In the genomic region with DNA sequence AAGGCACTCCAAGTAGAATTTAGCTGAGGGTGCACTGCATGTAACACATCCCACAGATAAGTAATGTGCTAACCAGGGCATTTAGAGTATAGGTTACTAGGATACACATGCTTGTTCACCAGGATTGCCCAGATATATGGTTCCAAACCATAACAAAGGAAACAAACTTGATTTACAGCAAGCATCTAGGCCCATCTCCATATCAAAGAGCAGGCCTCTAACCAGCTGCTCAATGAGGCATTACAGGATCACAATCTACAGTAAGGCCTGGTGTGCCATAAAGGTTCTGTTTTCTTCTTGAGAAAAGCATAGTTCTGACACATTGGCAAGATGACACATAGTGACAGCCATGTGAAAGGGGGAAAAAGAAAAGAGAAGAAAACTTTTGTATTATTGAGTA, we compare ENCODE assay signal across 8 mouse cellular contexts. TPM values are rescaled to one million over a fixed set of nuclear protein-coding genes. Genes with fewer than 3 reads are reported as not detected.
DNase-seq lines count a peak whose midpoint lies in the region; ATAC-seq and TF ChIP-seq lines count a peak whose summit lies in the region.
"Not testable (repeated sequence)": the region's sequence is repeated elsewhere in the genome, so short reads cannot be mapped to it uniquely, and the experiment has no call there.

No protein-coding gene starts in this region.

- not testable (repeated sequence) for H3K4me2 ChIP-seq in embryonic facial prominence, embryonic 11.5 days (ENCODE audit: low read depth, low read length)
- H3K4me2 ChIP-seq in forebrain, postnatal 0 days (ENCODE audit: low read depth), result peak overlapping the region; percentile 61
- peak overlapping the region; percentile 58 for H3K4me2 ChIP-seq in hindbrain, embryonic 13.5 days
- peak overlapping the region; percentile 64 for H3K4me2 ChIP-seq in kidney, postnatal 0 days (ENCODE audit: low read length)
- peak overlapping the region; percentile 65 for H3K4me2 ChIP-seq in liver, embryonic 16.5 days (ENCODE audit: low read depth, low read length)
- H3K4me2 ChIP-seq in midbrain, embryonic 15.5 days, result peak overlapping the region; percentile 66

- H3K4me3 ChIP-seq in E14TG2a.4 (replicated peaks; ENCODE audit: low read length), result peak overlapping the region; percentile 85
- peak overlapping the region; percentile 52; the same call in 1 of the 2 replicates for H3K4me3 ChIP-seq in embryonic facial prominence, embryonic 11.5 days (ENCODE audit: low read depth, low read length)
- peak overlapping the region; percentile 47 for H3K4me3 ChIP-seq in forebrain, postnatal 0 days (ENCODE audit: low read depth, low read length)
- H3K4me3 ChIP-seq in hindbrain, embryonic 13.5 days, result peak overlapping the region; percentile 52
- H3K4me3 ChIP-seq in kidney, postnatal 0 days (replicated peaks; ENCODE audit: low read depth, low read length), result peak overlapping the region; percentile 59
- peak overlapping the region; percentile 76 for H3K4me3 ChIP-seq in liver, embryonic 16.5 days (ENCODE audit: low read depth, low read length)
- H3K4me3 ChIP-seq in midbrain, embryonic 15.5 days, result peak overlapping the region; percentile 74

- H3K9me3 ChIP-seq in E14TG2a.4 (ENCODE audit: low read length), result peaks cover 30% of the 10 kb centered on the region
- H3K9me3 ChIP-seq in embryonic facial prominence, embryonic 11.5 days (replicated peaks; ENCODE audit: control insufficient read depth, low read length); forebrain, postnatal 0 days (ENCODE audit: low read length); hindbrain, embryonic 13.5 days; kidney, postnatal 0 days (replicated peaks; ENCODE audit: low read length); liver, embryonic 16.5 days (replicated peaks; ENCODE audit: control insufficient read depth, low read length); midbrain, embryonic 15.5 days: not testable (repeated sequence)

- H3K27ac ChIP-seq in embryonic facial prominence, embryonic 11.5 days (replicated peaks; ENCODE audit: low read depth, low read length); forebrain, postnatal 0 days (ENCODE audit: low read depth, low read length); kidney, postnatal 0 days; liver, embryonic 16.5 days (ENCODE audit: low read length); midbrain, embryonic 15.5 days: not testable (repeated sequence)
- H3K27ac ChIP-seq in hindbrain, embryonic 13.5 days, result peak overlapping the region; percentile 30; the same call in 1 of the 2 replicates

- not testable (repeated sequence) for TF ChIP-seq CTCF in E14TG2a.4 (conservative IDR thresholded peaks at IDR 0.05; ENCODE audit: low read length); forebrain, postnatal 0 days (IDR thresholded peaks at IDR 0.05; ENCODE audit: low read depth); kidney, postnatal 0 days (IDR thresholded peaks at IDR 0.05; ENCODE audit: low read depth)

- H3K36me3 ChIP-seq in E14TG2a.4 (ENCODE audit: insufficient read depth, low read length), result peaks cover 19% of the 10 kb centered on the region; the same call in 1 of the 2 replicates
- H3K36me3 ChIP-seq in embryonic facial prominence, embryonic 11.5 days (replicated peaks; ENCODE audit: control insufficient read depth, insufficient read depth, low read depth, low read length); forebrain, postnatal 0 days (ENCODE audit: insufficient read depth); hindbrain, embryonic 13.5 days; kidney, postnatal 0 days (ENCODE audit: insufficient read depth, low read length); liver, embryonic 16.5 days (ENCODE audit: control insufficient read depth, insufficient read depth); midbrain, embryonic 15.5 days (replicated peaks): not testable (repeated sequence)

- H3K9ac ChIP-seq in embryonic facial prominence, embryonic 11.5 days (replicated peaks; ENCODE audit: low read length); liver, embryonic 16.5 days (ENCODE audit: low read depth, low read length): not testable (repeated sequence)
- peak overlapping the region; percentile 56; the same call in 1 of the 2 replicates for H3K9ac ChIP-seq in forebrain, postnatal 0 days
- peak overlapping the region; percentile 73 for H3K9ac ChIP-seq in hindbrain, embryonic 13.5 days
- H3K9ac ChIP-seq in kidney, postnatal 0 days (ENCODE audit: low read depth, low read length), result 0 out of 2 replicates have a peak overlapping the region, but pooled peaks have one; percentile 13
- H3K9ac ChIP-seq in midbrain, embryonic 15.5 days, result 0 out of 2 replicates have a peak overlapping the region, but pooled peaks have one; percentile 64

- H3K4me1 ChIP-seq in E14TG2a.4 (replicated peaks; ENCODE audit: low read depth, low read length), result peaks cover 17% of the 10 kb centered on the region
- not testable (repeated sequence) for H3K4me1 ChIP-seq in embryonic facial prominence, embryonic 11.5 days (ENCODE audit: control insufficient read depth, insufficient read depth, low read length); forebrain, postnatal 0 days (ENCODE audit: insufficient read depth); kidney, postnatal 0 days (replicated peaks; ENCODE audit: insufficient read depth, low read length); liver, embryonic 16.5 days (ENCODE audit: control insufficient read depth, low read depth, low read length); midbrain, embryonic 15.5 days
- H3K4me1 ChIP-seq in hindbrain, embryonic 13.5 days (replicated peaks), result peaks cover 16% of the 10 kb centered on the region

- ATAC-seq in embryonic facial prominence, embryonic 11.5 days (replicated peaks; ENCODE audit: insufficient number of reproducible peaks, low FRiP score, low TSS enrichment, low read depth); forebrain, postnatal 0 days; hindbrain, embryonic 13.5 days (ENCODE audit: low FRiP score); kidney, postnatal 0 days (replicated peaks; ENCODE audit: low FRiP score, low read depth); liver, embryonic 16.5 days (ENCODE audit: low read depth): not testable (repeated sequence)
- ATAC-seq in midbrain, embryonic 15.5 days (replicated peaks), result 0 out of 2 replicates have a peak, but pooled peaks have one; percentile 15

- DNase-seq in embryonic facial prominence, embryonic 11.5 days (ENCODE audit: low spot score), result not testable (repeated sequence)
- DNase-seq in forebrain, postnatal 0 days, result peak; percentile 9
- peak; percentile 21 for DNase-seq in kidney, postnatal 0 days (ENCODE audit: low spot score)
- DNase-seq in thymus, postnatal 0 days (ENCODE audit: low spot score), result peak; percentile 6

- H3K27me3 ChIP-seq in E14TG2a.4 (ENCODE audit: insufficient read depth, low read length); embryonic facial prominence, embryonic 11.5 days (ENCODE audit: control insufficient read depth, insufficient read depth, low read length); forebrain, postnatal 0 days (ENCODE audit: insufficient read depth, low read length); hindbrain, embryonic 13.5 days; kidney, postnatal 0 days (ENCODE audit: insufficient read depth, low read length); liver, embryonic 16.5 days (ENCODE audit: control insufficient read depth, insufficient read depth, low read depth, low read length); midbrain, embryonic 15.5 days (replicated peaks): not testable (repeated sequence)

RNA-seq across cellular contexts. Expression of a gene that starts 56.0 kb away (rescaled TPM):
- 0.35 and 0.98 TPM in 2 replicates for polyA plus RNA-seq in embryonic facial prominence, embryonic 11.5 days (2014; fragmentation: Nextera tagmentation; extraction: Ambion mirVana)
- 10.7 and 13.7 TPM in 2 replicates for total RNA-seq in forebrain, postnatal 0 days (2014; rRNA removed)
- 0.51 and 0.65 TPM in 2 replicates for polyA plus RNA-seq in forebrain, postnatal 0 days (2015; fragmentation: Nextera tagmentation; extraction: Ambion mirVana)
- 0.53 and 0.56 TPM in 2 replicates for polyA plus RNA-seq in hindbrain, embryonic 13.5 days (2015; fragmentation: Nextera tagmentation; extraction: Ambion mirVana)
- polyA plus RNA-seq in kidney, postnatal 0 days (2015; fragmentation: Nextera tagmentation; extraction: Ambion mirVana), result 0.71 and 0.95 TPM in 2 replicates
- polyA plus RNA-seq in liver, embryonic 16.5 days (2015; fragmentation: Nextera tagmentation; extraction: Ambion mirVana), result 0.11 and 0.14 TPM in 2 replicates
- polyA plus RNA-seq in midbrain, embryonic 15.5 days (2015; fragmentation: Nextera tagmentation; extraction: Ambion mirVana), result 0.39 and 0.46 TPM in 2 replicates
- polyA plus RNA-seq in thymus, postnatal 0 days (2015; fragmentation: Nextera tagmentation; extraction: Ambion mirVana), result 1.2 and 1.5 TPM in 2 replicates
